Mouse (Mus musculus) myocyte (in vitro differentiated cells): Measurements from ENCODE around the gene Akap12. TPM values are rescaled to one million over a fixed set of nuclear protein-coding genes. Genes with fewer than 3 reads are reported as not detected.
A peak's percentile ranks its signal among the peaks of the same experiment; 100 is the strongest.

Experiments used
- H3K27me3 ChIP-seq: one replicate; pipeline ENCODE4 v1.6.1; 2011; ENCODE audit not compliant: control insufficient read depth, insufficient read depth, insufficient read length
- H3K36me3 ChIP-seq: one replicate; pipeline ENCODE4 v1.6.1; 2011; ENCODE audit not compliant: control insufficient read depth, insufficient read depth
- H3K4me2 ChIP-seq: one replicate; pipeline ENCODE4 v1.6.1; 2011; ENCODE audit warnings: low read depth, control low read depth
- H3K4me3 ChIP-seq: one replicate; pipeline ENCODE4 v1.5.1; 2011; ENCODE audit warnings: mild to moderate bottlenecking, control low read depth, moderate library complexity
- H3K79me2 ChIP-seq: one replicate; pipeline ENCODE4 v1.6.1; 2011; ENCODE audit not compliant: control insufficient read depth, insufficient read depth
- H3ac ChIP-seq: one replicate; pipeline ENCODE4 v1.6.1; 2011; ENCODE audit not compliant: control insufficient read depth, insufficient read length
- E2F4 ChIP-seq: IDR thresholded peaks from one replicate; pipeline ENCODE4 v1.6.1; 2011; ENCODE audit warnings: mild to moderate bottlenecking, control low read depth, moderate library complexity; ENCODE audit not compliant: insufficient read depth
- MAX ChIP-seq: IDR thresholded peaks from one replicate; pipeline ENCODE4 v1.6.1; 2011; ENCODE audit warnings: low read depth, mild to moderate bottlenecking, control low read depth
- MYOD1 ChIP-seq, 3 experiments: IDR thresholded peaks; one replicate each; pipeline ENCODE4 v1.6.1; 2011; ENCODE audit warnings: control low read depth in 2 of 3, low read depth in 2 of 3, mild to moderate bottlenecking in 2 of 3, moderate library complexity in 1 of 3; ENCODE audit not compliant: insufficient read length in 2 of 3, control insufficient read depth in 1 of 3
- MYOG ChIP-seq, 3 experiments: IDR thresholded peaks; one replicate each; pipeline ENCODE4 v1.6.1; 2011; ENCODE audit warnings: control low read depth in 2 of 3, low read depth in 2 of 3, mild to moderate bottlenecking in 2 of 3; ENCODE audit not compliant: insufficient read length in 2 of 3, control insufficient read depth in 1 of 3, insufficient read depth in 1 of 3
- POLR2A ChIP-seq: IDR thresholded peaks from one replicate; pipeline ENCODE4 v1.6.1; 2011; ENCODE audit warnings: low read depth, mild to moderate bottlenecking, control low read depth, moderate library complexity; ENCODE audit not compliant: insufficient read length
- POLR2AphosphoS2 ChIP-seq: IDR thresholded peaks from one replicate; pipeline ENCODE4 v1.6.1; 2011; ENCODE audit warnings: low read depth, control low read depth; ENCODE audit not compliant: insufficient read length
- REST ChIP-seq: IDR thresholded peaks from one replicate; pipeline ENCODE4 v1.6.1; 2011; ENCODE audit warnings: mild to moderate bottlenecking, control low read depth, moderate library complexity; ENCODE audit not compliant: insufficient read depth, insufficient read length
- SRF ChIP-seq: IDR thresholded peaks from one replicate; pipeline ENCODE4 v1.6.1; 2011; ENCODE audit warnings: low read depth; ENCODE audit not compliant: control insufficient read depth, insufficient read length
- TCF12 ChIP-seq: IDR thresholded peaks from one replicate; pipeline ENCODE4 v1.6.1; 2011; ENCODE audit warnings: mild to moderate bottlenecking, control low read depth; ENCODE audit not compliant: poor library complexity, insufficient read depth, severe bottlenecking
- TCF3 ChIP-seq: IDR thresholded peaks from one replicate; pipeline ENCODE4 v1.6.1; 2011; ENCODE audit warnings: low read depth, control low read depth; ENCODE audit not compliant: insufficient read length
- USF1 ChIP-seq: IDR thresholded peaks from one replicate; pipeline ENCODE4 v1.6.1; 2011; ENCODE audit warnings: low read depth, mild to moderate bottlenecking, control low read depth, moderate library complexity
- polyA plus RNA-seq: library from polyadenylated mRNA; unstranded; fragments of >200 nt; fragmentation: generic; extraction: Trizol; gene quantifications from one replicate; pipeline ENCODE4 v1.2.1, GENCODE M21; 2012; ENCODE audit warnings: missing spikeins

Gene Akap12
- polyA plus RNA-seq, 1 experiment, result 0.55 TPM

DNA sequence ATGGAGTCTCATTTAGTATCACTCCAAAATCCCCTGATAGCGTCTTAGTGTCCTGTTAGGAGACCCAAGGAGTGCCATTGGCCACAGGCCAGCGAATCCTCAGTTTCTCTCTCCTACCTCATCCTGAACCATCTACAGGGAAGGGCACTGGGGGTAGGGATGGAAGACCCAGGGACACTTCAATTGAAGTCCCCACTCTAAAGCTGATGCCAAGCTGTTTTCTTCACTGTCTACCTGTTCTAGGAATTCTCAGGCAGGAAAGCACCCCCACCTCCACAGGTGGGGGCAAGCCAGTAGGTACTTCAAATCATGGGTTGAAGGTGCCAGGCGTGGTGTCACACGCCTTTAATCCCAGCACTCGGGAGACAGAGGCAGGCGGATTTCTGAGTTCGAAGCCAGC is 118.1 kb downstream of the Akap12 start:
- TF ChIP-seq SRF, result no peak
- no peak for TF ChIP-seq TCF3
- TF ChIP-seq REST, result no peak
- no peak for TF ChIP-seq MYOG (IDR thresholded peaks at IDR 0.05; ENCODE audit: control insufficient read depth in 1 of 3, insufficient read depth in 1 of 3, insufficient read length in 2 of 3, low read depth in 2 of 3)
- TF ChIP-seq POLR2A, result no peak
- no peak for TF ChIP-seq E2F4
- Histone ChIP-seq H3K27me3 (no peaks in the 10 kb centered on the region), H3K4me2 (no peak overlapping the region), H3ac (no peak overlapping the region), H3K36me3 (no peaks in the 10 kb centered on the region), H3K4me3 (no peak overlapping the region), H3K79me2 (peaks cover 30% of the 10 kb centered on the region)

DNA sequence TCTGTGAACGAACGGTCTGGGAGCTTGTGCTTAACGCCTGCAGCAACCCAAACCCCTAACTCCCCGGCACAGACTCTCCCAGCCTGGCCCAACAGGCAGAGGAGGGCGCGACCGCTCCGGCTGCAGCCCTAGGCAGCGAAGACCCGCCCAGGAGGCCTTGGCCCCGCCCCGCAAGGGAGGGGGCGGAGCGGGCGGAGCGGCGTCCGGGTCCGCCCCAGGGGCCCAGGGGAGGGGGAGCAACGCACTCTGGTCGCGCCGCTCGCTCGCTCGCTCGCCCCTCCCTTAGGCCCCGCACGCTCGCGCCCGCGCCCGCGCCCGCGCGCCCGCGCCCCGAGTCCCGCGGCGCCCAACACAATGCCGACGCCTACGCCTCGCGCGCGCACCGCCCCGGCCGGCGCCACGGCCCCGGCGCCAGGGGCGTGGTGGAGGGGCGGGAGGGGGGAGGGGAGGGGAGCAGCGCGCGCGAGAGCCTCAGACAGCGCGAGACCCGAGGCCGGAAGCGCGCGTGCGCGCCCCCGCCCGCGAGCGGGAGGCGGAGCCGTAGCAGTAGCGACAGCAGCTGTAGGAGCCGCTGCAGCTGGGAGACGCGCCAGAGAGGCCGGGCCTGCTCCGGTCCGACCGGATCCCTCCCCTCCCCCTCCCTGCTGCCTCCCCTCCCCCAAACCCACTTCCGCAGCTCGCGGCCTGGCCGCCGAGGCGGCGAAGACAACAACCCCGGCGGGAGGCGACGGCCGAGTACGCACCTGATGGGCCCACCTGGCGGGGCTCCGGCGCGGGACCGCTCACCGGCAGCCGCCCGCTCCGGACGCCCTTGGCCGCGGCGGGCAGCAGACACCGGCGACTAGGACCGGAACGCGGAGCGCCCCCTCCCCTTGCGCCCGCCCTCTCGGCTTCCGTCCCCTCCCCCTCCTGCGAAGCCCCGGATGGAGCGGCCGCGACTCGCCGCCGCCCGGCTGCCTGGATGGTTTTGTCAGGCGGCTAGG is 120.7 kb downstream of the Akap12 start:
- H3K27me3 ChIP-seq, result no peaks in the 10 kb centered on the region
- peak; percentile 52 for TF ChIP-seq SRF
- TF ChIP-seq MYOG (IDR thresholded peaks at IDR 0.05; ENCODE audit: control insufficient read depth in 1 of 3, insufficient read depth in 1 of 3, insufficient read length in 2 of 3, low read depth in 2 of 3), result peak in 2 of 3 experiments; percentile 66 to 86
- peak; percentile 83 for TF ChIP-seq POLR2AphosphoS2
- no peak for TF ChIP-seq TCF12
- TF ChIP-seq USF1, result no peak
- TF ChIP-seq TCF3, result peak; percentile 32
- peak in 2 of 3 experiments; percentile 59 to 88 for TF ChIP-seq MYOD1 (IDR thresholded peaks at IDR 0.05; ENCODE audit: control insufficient read depth in 1 of 3, insufficient read length in 2 of 3, low read depth in 2 of 3)
- no peak for TF ChIP-seq E2F4
- peak; percentile 95 for TF ChIP-seq POLR2A
- TF ChIP-seq MAX, result no peak
- H3K36me3 ChIP-seq, result no peaks in the 10 kb centered on the region
- peak overlapping the region; percentile 99 for H3ac ChIP-seq
- peak overlapping the region; percentile 74 for H3K4me2 ChIP-seq
- peaks cover 50% of the 10 kb centered on the region for H3K79me2 ChIP-seq
- peak overlapping the region; percentile 57 for H3K4me3 ChIP-seq

DNA sequence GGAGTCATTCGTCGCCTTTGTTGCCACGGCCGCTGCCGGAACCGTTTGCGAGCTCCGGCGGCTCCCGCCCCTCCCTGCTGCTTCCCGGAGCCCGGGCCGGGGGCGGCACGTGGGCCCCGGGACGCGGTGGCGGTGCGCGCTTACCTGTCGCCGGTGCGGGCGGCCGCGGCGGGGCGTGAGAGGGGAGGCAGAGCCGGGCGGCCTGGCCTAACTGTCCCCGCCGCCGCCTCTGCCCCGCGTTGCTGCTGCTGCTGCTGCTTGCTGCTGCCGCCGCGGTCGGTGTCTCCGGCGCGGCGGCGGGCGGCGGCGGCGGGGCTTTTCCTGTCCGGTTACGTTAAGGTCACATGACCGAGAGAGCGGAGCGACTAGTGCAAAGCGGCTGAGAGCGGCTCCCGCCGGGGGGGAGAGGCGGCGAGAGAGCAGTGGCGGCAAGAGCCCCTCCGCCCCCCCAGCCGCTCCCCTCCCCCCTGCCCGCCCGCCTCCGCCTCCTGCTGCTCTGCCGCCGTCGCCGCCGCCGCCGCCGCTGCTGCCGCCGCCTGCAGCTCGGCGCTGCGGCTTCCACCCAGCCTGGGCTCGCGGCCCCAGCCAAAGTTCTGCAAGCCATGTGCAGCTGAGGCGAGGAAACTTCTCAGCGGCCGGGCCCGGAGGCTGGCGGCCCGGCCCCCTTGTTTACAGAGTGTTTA is 121.7 kb downstream of the Akap12 start, which contains the start of gene Zbtb2:
Gene Zbtb2, minus strand, starts transcription at position 408 of the 683 bp plus-strand sequence.
- Histone ChIP-seq H3K27me3 (no peaks in the 10 kb centered on the region), H3ac (peak within 1 kb of the TSS; percentile 99), H3K79me2 (peaks cover 54% of the 10 kb centered on the region), H3K4me3 (peak within 1 kb of the TSS; percentile 57), H3K36me3 (no peaks in the 10 kb centered on the region), H3K4me2 (peak within 1 kb of the TSS; percentile 94)
- no peak for TF ChIP-seq REST
- TF ChIP-seq POLR2A, result no peak
- TF ChIP-seq USF1, result no peak
- no peak for TF ChIP-seq MYOD1 (IDR thresholded peaks at IDR 0.05; ENCODE audit: control insufficient read depth in 1 of 3, insufficient read length in 2 of 3, low read depth in 2 of 3)

DNA sequence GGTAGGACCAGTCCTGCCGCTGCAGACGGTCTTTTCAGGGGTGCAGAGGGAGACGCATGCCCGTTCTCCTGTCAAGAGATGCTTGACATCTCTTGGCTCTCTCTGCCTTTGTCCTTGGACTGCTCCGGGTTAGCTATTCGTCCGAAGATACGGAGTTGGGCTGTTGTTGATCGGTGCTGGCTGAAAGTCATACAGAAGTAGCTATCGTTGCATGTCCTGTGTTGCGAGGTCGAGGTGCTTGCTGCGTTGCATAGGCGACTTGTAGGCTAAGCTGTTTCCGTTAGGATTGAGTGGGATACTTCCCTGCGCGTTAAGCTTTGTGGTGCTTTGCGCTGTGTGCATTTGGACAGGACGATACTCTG is 122.2 kb downstream of the Akap12 start:
- Histone ChIP-seq H3K4me2 (peak overlapping the region; percentile 94), H3K4me3 (peak overlapping the region; percentile 57), H3ac (peak overlapping the region; percentile 99), H3K79me2 (peaks cover 59% of the 10 kb centered on the region), H3K36me3 (no peaks in the 10 kb centered on the region), H3K27me3 (no peaks in the 10 kb centered on the region)
- peak; percentile 77 for TF ChIP-seq POLR2AphosphoS2
- TF ChIP-seq E2F4, result no peak
- TF ChIP-seq POLR2A, result peak; percentile 17

DNA sequence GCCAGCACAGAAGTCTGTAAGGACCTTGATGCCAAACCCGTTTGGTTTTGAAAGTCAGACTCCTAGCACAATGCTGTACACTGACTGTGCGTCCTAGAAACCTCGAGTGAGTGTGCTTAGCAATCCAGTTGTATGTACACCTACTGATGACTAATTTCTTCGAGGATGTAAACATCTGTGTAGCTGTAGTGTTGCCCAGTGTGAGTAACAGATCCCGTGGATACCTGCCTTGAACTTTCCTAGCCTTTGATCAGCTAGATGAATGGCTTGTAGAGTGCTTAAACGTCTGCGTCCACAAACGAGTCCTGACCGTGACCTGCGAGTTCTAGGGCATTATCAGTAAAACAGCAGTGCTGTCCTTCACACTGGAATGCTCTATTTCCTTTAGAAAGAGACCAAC is 122.9 kb downstream of the Akap12 start:
- no peaks in the 10 kb centered on the region for H3K27me3 ChIP-seq
- H3K4me3 ChIP-seq, result peak overlapping the region; percentile 57
- TF ChIP-seq TCF12, result no peak
- peak overlapping the region; percentile 94 for H3K4me2 ChIP-seq
- H3K79me2 ChIP-seq, result peaks cover 65% of the 10 kb centered on the region
- no peaks in the 10 kb centered on the region for H3K36me3 ChIP-seq
- peak overlapping the region; percentile 0 for H3ac ChIP-seq
